Mouse (Mus musculus) midbrain, embryonic 10.5 days (tissue): Measurements from ENCODE around the gene Sfxn2. TPM values are rescaled to one million over a fixed set of nuclear protein-coding genes. Genes with fewer than 3 reads are reported as not detected.
A peak's percentile ranks its signal among the peaks of the same experiment; 100 is the strongest.

ENCODE experiments used
- DNase-seq: peaks from one replicate; pipeline ENCODE4 v3.0.0-alpha.2; 2017; ENCODE audit warnings: low spot score
- H3K27ac ChIP-seq: fragments of 300-500 bp; sonication (generic); replicated peaks from 2 replicates; pipeline ENCODE4 v1.5.1; 2016; ENCODE audit warnings: mild to moderate bottlenecking
- H3K27me3 ChIP-seq: fragments of 300-500 bp; sonication (generic); 2 replicates; pipeline ENCODE4 v1.6.1; 2016; ENCODE audit warnings: low read depth, mild to moderate bottlenecking; ENCODE audit not compliant: poor library complexity, severe bottlenecking
- H3K36me3 ChIP-seq: fragments of 300-500 bp; sonication (generic); 2 replicates; pipeline ENCODE4 v1.6.1; 2016; ENCODE audit warnings: mild to moderate bottlenecking, moderate library complexity
- H3K4me1 ChIP-seq: fragments of 300-500 bp; sonication (generic); 2 replicates; pipeline ENCODE4 v1.6.1; 2016
- H3K4me3 ChIP-seq: fragments of 300-500 bp; sonication (generic); 2 replicates; pipeline ENCODE4 v1.5.1; 2016; ENCODE audit warnings: mild to moderate bottlenecking, moderate library complexity
- H3K9me3 ChIP-seq: fragments of 300-500 bp; sonication (generic); replicated peaks from 2 replicates; pipeline ENCODE4 v1.6.1; 2016; ENCODE audit warnings: mild to moderate bottlenecking
- WGBS: fragments of 180-500 bp; shearing (Covaris S2); methylation state at CpG from one replicate; pipeline ENCODE4 v1.1.7; 2016; 5-methylcytosine and 5-hydroxymethylcytosine counted together
- polyA plus RNA-seq: library from polyadenylated mRNA; unstranded; fragments of >200 nt; fragmentation: Nextera tagmentation; extraction: Ambion mirVana; gene quantifications from 2 replicates; pipeline ENCODE4 v1.2.1, GENCODE M21; 2016

The Sfxn2 gene
- polyA plus RNA-seq, 1 experiment from 2014 or later = 18.1 TPM

DNA sequence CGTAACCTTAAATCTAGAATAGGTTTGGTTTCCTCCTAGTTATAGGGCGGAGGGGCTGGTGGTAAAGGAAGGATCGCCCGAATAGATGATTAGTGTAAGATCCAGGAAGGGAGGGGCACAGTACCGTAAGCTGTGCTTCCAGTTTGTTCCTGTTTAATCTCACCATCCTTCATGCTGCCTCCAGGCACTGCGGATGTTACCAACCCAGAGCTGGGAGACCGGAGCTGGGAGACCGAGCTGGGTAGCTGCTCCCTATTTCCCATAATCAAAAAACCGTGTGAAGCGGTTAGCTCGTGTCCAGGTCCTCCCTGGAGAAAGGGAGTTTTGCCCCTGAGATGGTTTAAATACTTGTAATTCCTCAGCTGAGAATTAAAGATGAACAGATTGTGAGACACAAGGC is 43.2 kb downstream of the Sfxn2 start:
- H3K27me3 ChIP-seq = no peaks in the 10 kb centered on the region
- H3K4me1 ChIP-seq = peaks cover 35% of the 10 kb centered on the region
- 92% methylated on average over 11 of the region's 11 CpGs for WGBS
- H3K36me3 ChIP-seq = peaks cover 30% of the 10 kb centered on the region
- no peak for DNase-seq
- H3K9me3 ChIP-seq = no peaks in the 10 kb centered on the region
- no peak overlapping the region for H3K27ac ChIP-seq
- H3K4me3 ChIP-seq = no peak overlapping the region

DNA sequence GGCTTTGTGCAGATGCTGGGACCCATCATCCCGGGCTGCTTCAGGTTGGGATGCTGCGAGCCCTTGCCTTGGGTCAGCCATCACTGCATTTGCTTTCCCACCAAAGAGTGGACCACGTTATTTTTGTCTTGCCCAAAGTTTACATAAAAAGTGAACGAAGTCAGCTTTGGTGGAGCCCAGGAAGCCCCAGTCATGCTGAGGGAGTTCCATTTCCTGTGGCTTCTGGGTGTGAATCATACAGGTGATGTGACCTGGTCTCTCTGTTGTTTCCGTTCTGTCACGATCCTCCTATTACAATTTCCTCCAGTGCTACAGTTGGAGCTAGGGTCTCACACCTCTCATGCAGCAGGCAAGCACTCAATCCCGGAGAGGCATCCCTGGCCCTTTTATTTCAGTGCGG is 44.2 kb downstream of the Sfxn2 start:
- Histone ChIP-seq H3K27me3 (no peaks in the 10 kb centered on the region), H3K9me3 (no peaks in the 10 kb centered on the region), H3K4me3 (no peak overlapping the region), H3K36me3 (peaks cover 28% of the 10 kb centered on the region), H3K4me1 (peaks cover 45% of the 10 kb centered on the region), H3K27ac (no peak overlapping the region)
- no peak for DNase-seq
- 87% methylated on average over 8 of the region's 8 CpGs for WGBS

DNA sequence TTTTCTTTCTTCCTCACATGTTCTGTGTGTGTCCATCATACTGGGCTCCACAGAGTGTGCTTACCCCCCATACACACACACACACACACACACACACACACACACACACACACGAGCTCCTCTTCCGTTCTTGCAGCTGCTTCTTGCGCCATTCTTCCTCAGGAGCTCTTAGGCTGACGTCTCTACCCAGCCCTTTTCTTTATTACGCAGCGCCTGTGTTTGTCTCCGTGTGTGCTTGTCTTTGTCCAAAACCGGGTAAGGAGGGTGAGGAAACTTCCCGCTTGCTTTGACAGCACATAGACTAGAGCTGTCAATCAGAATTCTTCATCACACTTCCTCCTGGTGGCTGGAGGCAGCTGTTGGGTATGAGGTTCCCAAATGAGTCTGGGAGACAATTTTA is 45.2 kb downstream of the Sfxn2 start:
- DNase-seq = no peak
- H3K36me3 ChIP-seq = peaks cover 21% of the 10 kb centered on the region
- H3K27ac ChIP-seq = peak overlapping the region; percentile 49
- H3K4me1 ChIP-seq = peaks cover 54% of the 10 kb centered on the region
- 70% methylated on average over 9 of the region's 9 CpGs for WGBS
- no peaks in the 10 kb centered on the region for H3K9me3 ChIP-seq
- H3K4me3 ChIP-seq = no peak overlapping the region
- H3K27me3 ChIP-seq = no peaks in the 10 kb centered on the region

DNA sequence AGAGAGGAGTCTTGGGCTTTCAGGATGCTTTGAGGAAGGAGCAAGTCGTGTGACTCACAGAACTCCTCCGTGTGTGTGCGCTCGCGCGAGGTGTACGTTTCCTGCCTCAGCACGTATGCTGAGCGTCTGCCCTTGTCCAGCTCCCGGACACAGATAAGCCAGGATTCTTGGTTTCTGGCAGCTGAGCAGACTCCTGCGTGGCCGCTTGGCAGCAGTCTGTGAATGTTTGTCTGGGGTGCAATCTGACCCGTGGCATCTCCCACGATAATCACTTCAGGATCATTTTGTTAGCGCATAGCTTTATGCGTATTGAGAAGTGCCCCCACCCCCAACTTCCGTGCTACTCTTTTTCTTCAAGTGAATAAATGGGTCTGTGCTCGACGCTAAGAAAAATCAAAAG is 45.8 kb downstream of the Sfxn2 start:
- DNase-seq = no peak
- WGBS = 90% methylated on average over 19 of the region's 19 CpGs
- Histone ChIP-seq H3K27ac (peak overlapping the region; percentile 49; the same call in 1 of the 2 replicates), H3K9me3 (no peaks in the 10 kb centered on the region), H3K4me1 (peaks cover 61% of the 10 kb centered on the region), H3K36me3 (peaks cover 14% of the 10 kb centered on the region), H3K27me3 (no peaks in the 10 kb centered on the region), H3K4me3 (no peak overlapping the region)

DNA sequence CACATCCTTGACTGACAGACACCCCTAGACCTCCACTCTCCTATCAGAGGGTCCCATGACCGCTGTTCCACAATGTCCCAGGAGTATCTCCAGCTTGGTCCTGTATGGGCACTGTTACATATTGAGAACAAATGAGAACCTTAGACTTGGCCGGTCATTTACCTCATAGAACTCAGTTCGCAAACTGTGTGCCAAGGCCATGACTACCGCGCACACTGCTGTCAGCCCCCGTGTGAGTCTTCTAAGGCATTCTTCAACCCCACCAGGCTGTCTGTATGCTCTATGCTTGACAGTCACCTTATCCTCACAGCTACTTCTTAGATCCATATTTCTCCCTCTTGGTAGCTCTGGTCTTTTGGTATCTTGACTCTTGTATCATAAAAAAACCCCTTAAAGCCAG is 46.4 kb downstream of the Sfxn2 start:
- Histone ChIP-seq H3K27ac (no peak overlapping the region), H3K9me3 (no peaks in the 10 kb centered on the region), H3K36me3 (peaks cover 9% of the 10 kb centered on the region), H3K4me3 (no peak overlapping the region), H3K4me1 (peaks cover 66% of the 10 kb centered on the region), H3K27me3 (no peaks in the 10 kb centered on the region)
- DNase-seq = no peak
- 99% methylated on average over 6 of the region's 6 CpGs for WGBS

DNA sequence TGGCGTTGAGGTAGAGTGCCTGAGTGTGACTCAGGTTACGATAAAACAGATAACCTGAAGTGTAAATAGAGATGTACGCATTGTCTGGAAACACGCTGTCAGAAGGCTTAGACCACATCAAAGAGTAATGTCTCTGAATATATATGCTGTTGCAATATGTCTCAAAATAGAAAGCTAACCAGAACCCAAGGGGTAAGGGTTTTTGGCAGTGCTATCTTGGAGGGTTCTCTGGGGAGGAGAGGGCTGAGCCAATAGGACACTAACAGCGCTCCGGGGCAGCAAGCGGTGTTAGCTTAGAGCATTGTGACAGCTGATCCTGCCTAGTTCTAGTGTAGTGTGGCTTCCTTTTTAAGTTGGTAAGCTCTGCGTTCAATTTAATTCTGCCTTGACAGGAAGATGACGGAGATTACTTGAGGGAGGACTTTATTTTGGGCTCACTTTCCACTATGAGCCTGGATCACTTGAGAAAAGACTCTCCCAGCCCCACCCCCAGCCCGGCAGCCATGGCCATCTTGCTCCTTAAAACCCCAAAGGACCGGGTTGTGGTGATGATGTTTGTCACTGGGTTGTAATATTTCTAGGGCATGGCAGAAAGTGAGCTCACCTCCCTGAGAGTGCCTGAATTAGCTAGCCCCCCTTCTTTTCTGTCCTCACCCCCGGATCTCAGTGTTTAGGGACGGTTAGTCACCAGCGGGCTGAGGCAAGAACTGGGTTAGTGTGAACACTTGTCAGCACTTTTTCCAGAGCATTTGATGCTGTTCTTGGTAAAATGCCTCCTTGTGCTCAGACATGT is 47.0 kb downstream of the Sfxn2 start:
- Histone ChIP-seq H3K36me3 (peaks cover 14% of the 10 kb centered on the region), H3K27me3 (no peaks in the 10 kb centered on the region), H3K9me3 (no peaks in the 10 kb centered on the region), H3K27ac (no peak overlapping the region; the same call in 1 of the 2 replicates), H3K4me3 (no peak overlapping the region), H3K4me1 (peaks cover 73% of the 10 kb centered on the region)
- no peak for DNase-seq
- WGBS = 85% methylated on average over 14 of the region's 14 CpGs

DNA sequence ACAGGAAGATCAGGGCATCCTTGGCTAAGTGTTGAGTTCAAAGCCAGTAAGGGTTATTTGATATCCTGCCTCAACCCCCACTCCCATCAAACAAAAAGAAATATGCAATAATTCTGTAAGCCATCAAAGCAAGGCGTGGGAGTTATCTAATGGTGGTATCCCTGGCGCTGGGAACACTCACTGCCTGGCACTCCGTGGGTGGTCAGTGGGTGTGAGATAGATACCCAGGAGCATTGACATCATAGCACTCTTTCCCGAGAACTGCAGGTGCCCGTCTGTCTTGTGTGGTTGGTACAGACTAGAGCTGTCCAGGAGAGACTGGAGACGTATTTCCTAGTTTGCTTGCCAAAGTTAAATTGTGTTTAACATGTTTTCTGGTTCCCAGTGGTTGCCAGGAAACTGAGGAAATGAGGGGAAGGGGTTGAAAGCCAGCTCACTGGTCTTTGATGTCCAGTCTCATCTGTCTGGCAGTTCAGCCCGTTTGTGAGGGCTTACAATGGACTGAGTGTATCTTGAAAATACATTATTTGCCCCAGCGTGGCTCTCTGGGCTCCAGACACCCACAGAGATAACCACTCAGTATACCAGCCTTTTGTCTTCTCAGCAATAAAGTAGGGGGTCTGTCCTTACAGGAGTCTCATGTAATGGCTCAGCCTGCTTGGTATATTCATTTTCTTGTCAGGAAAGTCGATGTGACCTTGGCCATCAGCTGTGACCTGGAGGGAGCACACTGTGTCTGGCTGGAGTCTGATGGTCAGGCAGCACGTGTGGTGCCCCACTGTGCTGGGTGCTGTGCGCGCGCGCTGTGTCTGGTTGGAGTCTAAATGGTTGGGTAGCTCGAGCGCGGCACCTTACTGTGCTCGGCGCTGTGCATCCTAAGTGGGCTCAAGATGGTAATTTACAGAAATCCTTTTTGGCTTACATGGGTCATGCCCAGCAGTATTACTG is 48.3 kb downstream of the Sfxn2 start:
- H3K4me3 ChIP-seq = no peak overlapping the region
- peak overlapping the region; percentile 86 for H3K27ac ChIP-seq
- H3K27me3 ChIP-seq = no peaks in the 10 kb centered on the region
- H3K36me3 ChIP-seq = peaks cover 21% of the 10 kb centered on the region
- no peaks in the 10 kb centered on the region for H3K9me3 ChIP-seq
- DNase-seq = no peak
- 70% methylated on average over 19 of the region's 19 CpGs for WGBS
- peaks cover 80% of the 10 kb centered on the region for H3K4me1 ChIP-seq

DNA sequence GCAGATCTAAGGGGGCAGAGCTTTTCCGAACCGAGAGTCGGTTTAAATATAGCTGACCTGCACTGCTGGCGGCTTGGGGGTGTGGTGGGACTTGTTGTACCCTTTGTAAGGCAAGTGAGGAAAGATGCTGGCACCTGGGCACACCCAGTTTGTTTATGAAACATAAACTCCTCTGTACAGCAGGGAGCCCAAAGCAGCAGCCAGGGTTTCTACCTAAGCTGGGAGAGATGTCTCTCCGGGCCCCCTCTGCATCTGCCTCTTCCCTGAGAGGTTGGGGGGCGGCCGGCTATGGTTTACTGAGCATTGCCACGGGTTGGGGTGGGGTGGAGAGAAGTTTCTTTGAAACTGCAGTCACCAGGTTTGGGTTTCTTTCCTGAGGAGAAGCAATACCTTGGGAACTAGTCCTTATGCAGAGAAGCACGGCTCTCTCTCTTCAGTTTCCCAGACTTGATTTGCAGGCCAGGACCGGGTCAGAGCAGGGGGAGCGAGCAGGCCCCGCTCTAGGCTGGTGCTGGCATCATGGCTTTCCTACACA is 49.6 kb downstream of the Sfxn2 start:
- peaks cover 21% of the 10 kb centered on the region for H3K36me3 ChIP-seq
- H3K4me1 ChIP-seq = peaks cover 89% of the 10 kb centered on the region
- H3K9me3 ChIP-seq = no peaks in the 10 kb centered on the region
- DNase-seq = no peak
- H3K27me3 ChIP-seq = no peaks in the 10 kb centered on the region
- peak overlapping the region; percentile 49 for H3K4me3 ChIP-seq
- peak overlapping the region; percentile 86 for H3K27ac ChIP-seq
- WGBS = 35% methylated on average over 12 of the region's 12 CpGs

DNA sequence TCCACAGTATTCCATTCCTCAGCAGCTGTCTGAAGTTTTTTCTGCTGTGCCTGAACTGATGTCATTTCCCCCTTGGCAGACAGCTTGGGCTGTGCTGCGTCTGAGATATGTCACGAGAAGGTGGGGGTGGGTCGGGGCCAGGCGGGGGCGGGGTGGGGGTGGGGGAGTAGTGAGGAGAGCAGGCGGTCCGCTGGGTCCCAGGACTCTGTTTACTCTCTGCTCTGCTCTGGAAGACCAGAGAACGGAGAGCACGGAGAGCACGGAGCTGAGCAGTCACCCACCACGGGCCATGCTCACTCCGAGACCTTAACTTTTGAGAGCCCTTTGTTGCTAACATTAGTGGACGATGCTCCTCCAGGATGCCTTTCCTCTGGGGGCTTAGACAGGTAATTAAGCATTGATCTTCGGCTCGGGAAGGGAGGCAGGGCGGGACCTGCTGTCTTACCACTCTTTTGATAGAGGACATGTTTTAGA is 50.1 kb downstream of the Sfxn2 start:
- no peaks in the 10 kb centered on the region for H3K27me3 ChIP-seq
- DNase-seq = peak; percentile 54
- no peaks in the 10 kb centered on the region for H3K9me3 ChIP-seq
- H3K27ac ChIP-seq = peak overlapping the region; percentile 86
- peaks cover 22% of the 10 kb centered on the region for H3K36me3 ChIP-seq
- H3K4me3 ChIP-seq = peak overlapping the region; percentile 49
- peaks cover 91% of the 10 kb centered on the region for H3K4me1 ChIP-seq
- 6% methylated on average over 16 of the region's 16 CpGs for WGBS

DNA sequence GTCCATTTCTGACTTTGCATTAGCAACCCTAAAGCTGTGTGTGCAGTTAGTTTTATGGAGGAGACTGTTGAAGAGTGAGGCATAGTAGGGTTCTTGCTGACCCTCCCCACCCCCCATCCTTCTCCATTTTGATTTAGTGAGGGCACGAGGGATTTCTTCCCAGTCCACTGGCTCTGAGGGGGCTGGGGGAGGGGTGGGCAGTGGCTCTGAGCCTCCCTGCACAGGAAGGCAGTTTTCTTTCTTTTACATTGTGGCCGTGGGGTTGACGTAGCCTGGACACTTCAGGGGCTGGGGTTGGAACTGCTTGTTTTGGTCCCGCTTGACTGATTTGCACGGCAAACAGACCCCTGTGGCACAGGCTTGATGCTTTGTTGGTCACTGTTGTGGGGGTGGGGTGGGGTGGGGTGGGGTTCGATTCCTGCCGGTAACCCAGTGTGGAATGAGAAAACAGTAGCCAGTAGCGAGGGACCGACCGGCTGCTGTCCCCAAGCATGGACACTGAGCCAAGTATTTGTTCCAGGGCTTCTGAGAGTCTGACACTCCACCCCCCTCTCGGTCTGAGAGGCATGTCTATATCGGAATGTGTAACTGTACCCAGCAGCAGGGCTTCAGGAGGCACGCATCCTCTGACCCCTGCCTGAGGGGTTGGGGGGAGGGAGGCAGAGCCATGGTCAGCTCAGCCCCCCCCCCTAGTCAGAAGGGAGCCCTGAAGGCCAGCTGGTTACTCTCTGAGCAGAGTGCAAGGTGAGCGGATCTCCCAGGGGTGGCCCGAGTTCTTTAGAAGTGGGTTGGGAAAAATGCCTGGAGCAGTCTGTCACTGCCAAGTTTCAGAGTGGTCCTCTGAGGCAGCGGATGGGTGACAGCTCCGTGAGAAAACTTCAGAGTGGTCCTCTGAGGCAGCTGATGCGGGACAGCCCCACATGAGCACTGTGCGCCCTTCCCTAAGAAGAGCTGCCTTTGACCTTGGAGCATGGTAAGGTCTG is 50.9 kb downstream of the Sfxn2 start:
- peak; percentile 50 for DNase-seq
- Histone ChIP-seq H3K4me3 (peak overlapping the region; percentile 49), H3K27ac (peak overlapping the region; percentile 86), H3K36me3 (peaks cover 25% of the 10 kb centered on the region), H3K9me3 (no peaks in the 10 kb centered on the region), H3K27me3 (no peaks in the 10 kb centered on the region), H3K4me1 (peaks cover 88% of the 10 kb centered on the region)
- 25% methylated on average over 19 of the region's 19 CpGs for WGBS

DNA sequence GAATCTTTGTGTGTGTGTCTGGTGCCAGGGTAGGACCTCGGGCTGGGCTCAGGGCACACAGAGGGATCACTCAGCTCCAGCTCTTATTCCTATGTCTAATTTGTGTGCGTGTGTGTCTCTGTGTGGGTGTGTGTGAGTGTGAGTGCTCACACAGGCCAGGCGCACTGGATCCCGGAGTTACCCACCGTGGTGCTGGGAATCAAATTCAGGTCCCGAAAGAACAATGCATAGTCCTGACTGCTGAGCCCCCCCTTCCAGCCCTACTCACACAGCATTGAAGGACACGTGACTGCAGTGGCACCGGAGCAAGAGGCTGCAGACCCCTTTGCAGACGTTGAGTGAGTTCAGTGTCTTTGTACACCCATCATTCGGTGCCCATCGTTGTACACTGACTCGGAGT is 51.9 kb downstream of the Sfxn2 start:
- no peak for DNase-seq
- H3K4me1 ChIP-seq = peaks cover 85% of the 10 kb centered on the region

More for the DNA sequence above, 51.9 kb downstream of the Sfxn2 start:
- 0 out of 2 replicates have a peak overlapping the region, but pooled peaks have one; percentile 49 for H3K4me3 ChIP-seq
- peaks cover 23% of the 10 kb centered on the region for H3K36me3 ChIP-seq
- WGBS = 92% methylated on average over 12 of the region's 12 CpGs
- peak overlapping the region; percentile 86; the same call in 1 of the 2 replicates for H3K27ac ChIP-seq
- no peaks in the 10 kb centered on the region for H3K9me3 ChIP-seq
- H3K27me3 ChIP-seq = no peaks in the 10 kb centered on the region
